Mouse (Mus musculus) thymus, postnatal 0 days (tissue): ENCODE results near the gene Sema4d. TPM values are rescaled to one million over a fixed set of nuclear protein-coding genes. Genes with fewer than 3 reads are reported as not detected.
A peak's percentile ranks its signal among the peaks of the same experiment; 100 is the strongest.

Source experiments
- DNase-seq: peaks from one replicate; pipeline ENCODE4 v3.0.0-alpha.2; 2015; ENCODE audit warnings: low spot score
- polyA plus RNA-seq: library from polyadenylated mRNA; unstranded; fragments of >200 nt; fragmentation: Nextera tagmentation; extraction: Ambion mirVana; gene quantifications from 2 replicates; pipeline ENCODE4 v1.2.1, GENCODE M21; 2015

The Sema4d gene
- polyA plus RNA-seq, 1 experiment from 2014 or later, result 58.5 TPM

DNA sequence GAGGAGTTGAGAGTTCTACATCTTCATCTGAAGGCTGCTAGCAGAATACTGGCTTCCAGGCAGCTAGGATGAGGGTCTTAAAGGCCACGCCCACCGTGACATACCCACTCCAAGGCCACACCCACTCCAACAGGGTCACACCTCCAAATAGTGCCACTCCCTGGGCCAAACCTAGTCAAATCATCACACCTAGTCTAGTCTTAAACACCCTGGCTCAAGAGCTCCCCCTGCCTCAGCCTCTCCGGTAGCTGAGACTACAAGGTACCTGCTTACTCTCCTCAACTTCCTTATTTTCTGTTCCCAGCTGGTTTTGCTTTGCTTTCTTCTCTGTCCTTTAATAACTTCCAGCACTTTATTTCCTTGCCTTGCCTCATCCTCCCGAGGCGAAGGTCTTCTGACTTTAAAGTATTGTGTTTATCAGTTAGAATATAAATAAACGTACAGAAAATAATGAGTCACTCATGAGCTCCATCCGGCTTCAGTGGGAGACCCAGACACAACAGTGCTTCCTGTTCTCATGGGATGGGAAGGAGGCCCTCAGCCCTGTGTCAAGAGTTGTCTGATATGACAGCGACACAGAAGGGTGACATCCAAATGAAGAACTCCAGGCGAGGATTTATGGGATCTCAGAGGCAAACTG lies 22.4 kb upstream of the Sema4d start:
- DNase-seq, result peak; percentile 71

DNA sequence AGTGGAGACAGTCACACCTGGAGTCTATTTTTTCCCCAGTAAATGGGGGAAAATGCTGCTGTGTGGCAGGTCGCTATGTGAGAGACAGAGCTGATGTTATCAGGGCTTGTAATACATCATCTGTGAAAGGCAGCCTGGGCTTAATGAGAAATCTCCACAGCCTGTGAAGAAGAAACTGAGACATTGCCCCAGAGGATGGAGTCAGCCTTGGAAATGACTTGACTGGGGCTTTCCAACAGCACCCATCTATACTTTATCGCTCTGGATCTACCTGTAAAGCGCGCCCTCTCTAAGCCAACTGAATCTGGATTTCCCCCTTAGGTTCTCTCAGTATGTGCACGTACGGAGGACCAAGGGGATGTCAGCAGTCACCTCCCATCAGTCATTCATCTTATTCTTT lies 21.1 kb upstream of the Sema4d start:
- no peak for DNase-seq

DNA sequence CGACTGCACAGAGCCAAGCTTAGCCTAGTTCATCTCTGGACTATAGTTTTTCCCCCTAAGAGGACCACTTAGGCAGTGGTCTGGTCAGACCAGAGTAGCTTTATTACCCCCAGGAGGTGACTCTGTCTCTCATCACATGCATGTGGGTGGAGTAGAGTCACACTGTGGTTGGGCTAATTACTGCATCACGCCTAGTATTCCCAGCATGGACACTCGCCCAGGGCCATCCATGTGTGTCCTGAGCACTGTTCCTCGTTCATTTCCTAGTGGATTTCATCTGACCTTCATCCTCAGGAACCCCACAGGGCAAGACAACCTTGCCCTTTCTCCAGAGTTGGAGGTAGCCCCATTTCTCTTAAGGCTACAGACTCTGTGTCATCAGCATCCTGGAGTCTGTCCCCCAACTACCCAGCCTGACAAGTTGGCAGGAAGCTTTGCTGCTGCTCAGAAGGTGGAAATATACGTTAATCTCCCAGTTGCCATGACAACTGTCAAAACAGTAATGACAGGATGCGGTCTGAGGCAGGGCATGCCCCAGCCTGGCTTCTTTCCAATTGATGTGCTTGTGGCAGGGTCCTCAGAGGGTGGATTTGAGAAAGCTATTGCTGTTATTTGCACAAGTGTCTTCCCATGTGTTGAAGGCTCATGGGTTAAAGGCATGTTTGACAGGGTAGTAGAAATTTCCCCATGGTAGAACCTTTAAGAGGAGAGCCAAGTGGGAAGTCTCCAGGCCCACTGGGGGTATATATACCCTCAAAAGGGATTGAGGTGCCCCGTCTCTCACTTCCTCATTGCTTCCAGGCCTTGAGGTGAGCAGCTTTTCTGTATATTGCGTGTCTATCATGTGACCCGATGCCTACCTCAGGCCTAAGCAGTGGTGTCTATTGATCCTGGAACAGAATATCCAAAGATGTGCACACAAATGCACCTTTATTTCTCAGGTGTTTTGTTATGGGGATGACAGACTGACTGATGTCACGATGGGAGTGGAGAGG lies 20.4 kb upstream of the Sema4d start:
- DNase-seq, result peak; percentile 97

- no peak for DNase-seq
Measured at GRCm38 (mm10) chr13:51808141-51808540, 14.6 kb upstream of the Sema4d start.

GRCm38 (mm10) chr13:51806220-51806619 lies 12.7 kb upstream of the Sema4d start:
- no peak for DNase-seq

DNA sequence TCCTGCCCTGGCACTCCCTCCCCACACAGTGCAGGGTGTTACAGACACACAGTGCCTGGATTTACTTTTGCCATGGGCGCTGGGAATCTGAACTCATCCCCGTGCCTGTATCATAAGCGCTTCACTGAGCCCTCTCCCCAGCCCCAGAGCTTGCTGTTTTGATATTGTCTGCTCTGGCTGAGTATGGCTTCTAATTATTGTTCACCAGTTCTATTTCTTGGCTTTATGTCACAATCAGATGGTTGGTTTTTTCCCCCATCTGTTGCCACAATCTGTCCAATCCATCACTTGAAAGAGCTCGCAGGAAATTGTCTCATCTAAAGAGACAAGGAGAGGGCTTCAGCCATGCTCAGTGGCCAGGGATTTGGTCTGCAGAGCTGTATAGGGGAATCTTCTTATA lies 12.1 kb upstream of the Sema4d start:
- no peak for DNase-seq

DNA sequence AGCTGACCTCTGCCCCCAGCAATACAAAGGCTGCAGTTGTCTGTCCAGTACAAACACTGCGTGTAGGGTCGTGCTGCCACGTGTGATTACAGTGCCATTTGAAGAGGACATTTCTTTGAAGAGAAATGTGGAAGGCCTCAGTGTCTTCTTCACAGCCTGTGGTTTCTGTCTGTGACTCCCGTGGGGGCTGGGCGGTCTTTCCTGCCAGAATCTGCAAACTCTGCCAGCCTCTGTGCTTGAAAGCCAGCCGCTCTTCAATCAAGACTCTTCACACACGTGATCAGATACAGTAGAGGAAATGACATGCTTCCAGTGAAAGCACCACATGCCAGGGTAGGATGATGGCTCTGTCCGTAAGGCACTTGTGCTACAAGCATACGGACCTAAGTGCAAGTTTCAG lies 7.4 kb upstream of the Sema4d start:
- DNase-seq, result peak; percentile 94

- DNase-seq, result peak; percentile 78
Measured at GRCm38 (mm10) chr13:51799735-51800522, 6.4 kb upstream of the Sema4d start.

- DNase-seq, result peak; percentile 33
Measured at GRCm38 (mm10) chr13:51797899-51798746, 4.6 kb upstream of the Sema4d start.

GRCm38 (mm10) chr13:51793948-51794347 lies 401 bp upstream of the Sema4d start:
- DNase-seq, result no peak

DNA sequence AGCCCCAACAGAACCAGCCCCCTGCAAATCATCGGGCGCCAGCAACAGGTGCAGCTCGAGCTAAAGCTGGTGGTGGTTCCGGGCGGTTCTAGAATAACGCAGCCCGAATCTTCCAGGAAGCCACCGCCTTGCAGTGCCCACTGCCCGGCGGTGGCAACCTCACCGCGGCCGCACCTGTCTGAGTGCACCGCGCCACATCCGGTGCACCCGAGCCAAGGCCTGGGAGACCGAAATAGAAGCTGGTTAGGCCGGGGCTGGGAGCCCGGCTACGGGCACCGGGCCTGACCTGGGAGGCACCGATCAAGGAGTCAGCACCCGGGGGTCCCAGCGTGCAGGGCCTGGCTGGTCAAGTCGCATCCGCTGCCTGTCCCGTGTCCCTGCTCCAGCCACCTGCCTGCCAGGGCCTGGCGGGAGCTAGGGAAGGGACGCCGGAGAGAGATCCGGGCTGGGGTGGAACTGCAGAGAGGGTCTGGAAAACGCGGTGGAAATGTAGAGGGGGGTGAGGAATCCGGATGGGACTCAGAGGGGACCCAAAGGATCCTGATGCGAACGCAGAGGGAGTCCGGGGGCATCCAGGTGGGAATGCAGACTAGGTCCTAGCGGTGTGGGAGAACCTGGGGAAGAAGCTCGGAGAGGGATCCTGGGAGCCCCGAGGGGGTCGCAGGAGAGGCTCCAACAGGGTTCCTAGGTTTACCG lies 670 bp downstream of the Sema4d start:
- peak; percentile 85 for DNase-seq

GRCm38 (mm10) chr13:51792135-51792573 lies 1.4 kb downstream of the Sema4d start:
- no peak for DNase-seq

DNA sequence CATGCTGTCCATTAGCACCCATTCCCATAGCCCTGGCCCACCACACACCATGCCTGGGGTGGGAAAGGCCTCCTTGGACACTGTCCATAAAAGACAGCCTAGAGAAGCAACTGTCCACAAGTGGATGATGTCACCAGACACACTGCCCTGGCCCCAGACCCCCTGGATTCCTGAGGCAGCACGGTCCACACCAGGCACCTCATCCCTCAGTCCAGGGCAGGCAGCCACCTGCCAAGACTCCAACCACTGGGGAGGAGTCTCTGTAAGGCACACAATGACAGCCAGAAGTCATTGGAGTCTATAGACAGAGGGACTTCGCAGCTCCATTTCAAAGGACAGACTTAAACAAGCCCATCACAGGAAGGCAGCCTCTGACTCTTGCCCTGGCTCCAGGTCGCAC lies 1.9 kb downstream of the Sema4d start:
- peak; percentile 24 for DNase-seq

DNA sequence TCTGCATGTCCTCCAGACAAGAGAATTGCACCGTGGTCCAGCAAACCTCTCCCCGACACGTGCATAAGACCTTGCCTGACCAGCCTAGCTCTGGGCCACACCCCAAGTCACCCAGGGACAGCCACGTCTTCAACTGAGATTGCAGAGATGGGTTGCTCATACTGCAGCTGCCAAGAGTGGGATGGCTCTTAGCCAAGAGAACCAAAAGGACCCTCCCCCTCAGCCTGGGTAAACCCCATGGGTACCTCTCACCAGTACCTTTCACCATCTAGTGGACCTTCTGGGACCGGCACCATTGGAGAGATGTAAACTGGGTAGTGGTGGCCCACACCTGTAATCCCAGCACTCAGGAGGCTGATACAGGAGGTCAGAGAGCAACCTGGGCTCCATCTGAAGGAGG lies 2.8 kb downstream of the Sema4d start:
- DNase-seq, result no peak

GRCm38 (mm10) chr13:51787858-51788257 lies 5.7 kb downstream of the Sema4d start:
- DNase-seq, result no peak

- DNase-seq, result no peak
Measured at GRCm38 (mm10) chr13:51786616-51787015, 6.9 kb downstream of the Sema4d start.

- DNase-seq, result peak; percentile 52
Measured at GRCm38 (mm10) chr13:51784476-51784875, 9.1 kb downstream of the Sema4d start.

- no peak for DNase-seq
Measured at GRCm38 (mm10) chr13:51783857-51784256, 9.7 kb downstream of the Sema4d start.

GRCm38 (mm10) chr13:51780509-51781155 lies 12.9 kb downstream of the Sema4d start:
- peak; percentile 60 for DNase-seq
